Mouse (Mus musculus) forebrain, embryonic 16.5 days (tissue): ENCODE data around the gene Fcna. TPM values are rescaled to one million over a fixed set of nuclear protein-coding genes. Genes with fewer than 3 reads are reported as not detected.

ENCODE experiments used
- ATAC-seq: fragments of 200-750 bp; cut with Nextera tagmentation; 2 replicates; pipeline ENCODE4 v1.8.0; 2017; ENCODE audit warnings: mild to moderate bottlenecking, moderate library complexity
- H3K27ac ChIP-seq: fragments of 300-500 bp; sonication (generic); 2 replicates; pipeline ENCODE4 v1.5.1; 2014; ENCODE audit warnings: low read length, control low read depth
- H3K27me3 ChIP-seq: fragments of 300-500 bp; sonication (generic); replicated peaks from 2 replicates; pipeline ENCODE4 v1.6.1; 2014; ENCODE audit warnings: low read length; ENCODE audit not compliant: control insufficient read depth, insufficient read depth
- H3K36me3 ChIP-seq: fragments of 300-500 bp; sonication (generic); 2 replicates; pipeline ENCODE4 v1.6.1; 2014; ENCODE audit not compliant: control insufficient read depth, insufficient read depth
- H3K4me1 ChIP-seq: fragments of 300-500 bp; sonication (generic); replicated peaks from 2 replicates; pipeline ENCODE4 v1.6.1; 2014; ENCODE audit warnings: low read length; ENCODE audit not compliant: control insufficient read depth, insufficient read depth
- H3K4me2 ChIP-seq: fragments of 300-500 bp; sonication (generic); 2 replicates; pipeline ENCODE4 v1.6.1; 2014; ENCODE audit warnings: mild to moderate bottlenecking, low read length, control low read depth
- H3K4me3 ChIP-seq: fragments of 300-500 bp; sonication (generic); replicated peaks from 2 replicates; pipeline ENCODE4 v1.5.1; 2014; ENCODE audit warnings: mild to moderate bottlenecking, low read length, control low read depth
- H3K9ac ChIP-seq: fragments of 300-500 bp; sonication (generic); replicated peaks from 2 replicates; pipeline ENCODE4 v1.6.1; 2014; ENCODE audit warnings: low read depth, low read length, control low read depth
- H3K9me3 ChIP-seq: fragments of 300-500 bp; sonication (generic); 2 replicates; pipeline ENCODE4 v1.6.1; 2016; ENCODE audit warnings: low read length; ENCODE audit not compliant: control insufficient read depth
- WGBS: fragments of 180-500 bp; shearing (Covaris S2); extraction: QIAGEN DNeasy Blood & Tissue Kit; methylation state at CpG from one replicate; pipeline ENCODE4 v1.1.7; 2014; 5-methylcytosine and 5-hydroxymethylcytosine counted together
- polyA plus RNA-seq: library from polyadenylated mRNA; unstranded; fragments of >200 nt; fragmentation: Nextera tagmentation; extraction: Ambion mirVana; gene quantifications from 2 replicates; pipeline ENCODE4 v1.2.1, GENCODE M21; 2015

The Fcna gene
- polyA plus RNA-seq, 1 experiment from 2014 or later: 2.3 TPM

- H3K36me3 ChIP-seq: peaks cover 44% of the 10 kb centered on the region
- no peak overlapping the region for H3K4me3 ChIP-seq
- H3K4me2 ChIP-seq: no peak overlapping the region
- WGBS: 86% methylated on average over 2 of the region's 2 CpGs
- H3K27ac ChIP-seq: no peak overlapping the region
- no peaks in the 10 kb centered on the region for H3K4me1 ChIP-seq
- no peak for ATAC-seq
- H3K27me3 ChIP-seq: no peaks in the 10 kb centered on the region
- H3K9ac ChIP-seq: no peak overlapping the region
- H3K9me3 ChIP-seq: no peaks in the 10 kb centered on the region
Measured at GRCm38 (mm10) chr2:25591863-25592262, 36.0 kb downstream of the Fcna start.

- Histone ChIP-seq H3K4me1 (no peaks in the 10 kb centered on the region), H3K4me3 (no peak overlapping the region), H3K27ac (no peak overlapping the region), H3K4me2 (no peak overlapping the region), H3K27me3 (no peaks in the 10 kb centered on the region), H3K9me3 (no peaks in the 10 kb centered on the region), H3K36me3 (peaks cover 32% of the 10 kb centered on the region), H3K9ac (no peak overlapping the region)
- ATAC-seq: no peak
- WGBS: 93% methylated on average over 8 of the region's 8 CpGs
Measured at GRCm38 (mm10) chr2:25588227-25588907, 39.5 kb downstream of the Fcna start.

- no peak overlapping the region for H3K4me2 ChIP-seq
- H3K27me3 ChIP-seq: no peaks in the 10 kb centered on the region
- H3K4me3 ChIP-seq: no peak overlapping the region
- no peak overlapping the region for H3K9ac ChIP-seq
- no peak for ATAC-seq
- H3K36me3 ChIP-seq: peaks cover 25% of the 10 kb centered on the region
- H3K27ac ChIP-seq: no peak overlapping the region
- peaks cover 3% of the 10 kb centered on the region; the same call in 1 of the 2 replicates for H3K4me1 ChIP-seq
- H3K9me3 ChIP-seq: no peaks in the 10 kb centered on the region
- WGBS: 92% methylated on average over 8 of the region's 8 CpGs
Measured at GRCm38 (mm10) chr2:25587290-25587689, 40.5 kb downstream of the Fcna start.

- Histone ChIP-seq H3K36me3 (peaks cover 15% of the 10 kb centered on the region; the same call in 1 of the 2 replicates), H3K27ac (no peak overlapping the region), H3K27me3 (peaks cover 6% of the 10 kb centered on the region), H3K9ac (no peak overlapping the region), H3K4me1 (peaks cover 18% of the 10 kb centered on the region), H3K4me3 (no peak overlapping the region), H3K4me2 (no peak overlapping the region), H3K9me3 (no peaks in the 10 kb centered on the region)
- no peak for ATAC-seq
- WGBS: 77% methylated on average over 3 of the region's 3 CpGs
Measured at GRCm38 (mm10) chr2:25585601-25586000, 42.2 kb downstream of the Fcna start.

GRCm38 (mm10) chr2:25584856-25585255, 43.0 kb downstream of the Fcna start:
- Histone ChIP-seq H3K36me3 (peaks cover 7% of the 10 kb centered on the region; the same call in 1 of the 2 replicates), H3K4me2 (no peak overlapping the region), H3K27me3 (peaks cover 13% of the 10 kb centered on the region), H3K4me3 (no peak overlapping the region), H3K9me3 (no peaks in the 10 kb centered on the region), H3K4me1 (peaks cover 23% of the 10 kb centered on the region), H3K27ac (no peak overlapping the region), H3K9ac (no peak overlapping the region)
- 72% methylated on average over 4 of the region's 4 CpGs for WGBS
- no peak for ATAC-seq

- 97% methylated on average over 3 of the region's 3 CpGs for WGBS
- Histone ChIP-seq H3K9me3 (no peaks in the 10 kb centered on the region), H3K27ac (no peak overlapping the region), H3K4me2 (no peak overlapping the region), H3K9ac (no peak overlapping the region), H3K36me3 (peaks cover 7% of the 10 kb centered on the region; the same call in 1 of the 2 replicates), H3K4me3 (no peak overlapping the region), H3K27me3 (peaks cover 20% of the 10 kb centered on the region), H3K4me1 (peaks cover 30% of the 10 kb centered on the region)
- no peak for ATAC-seq
Measured at GRCm38 (mm10) chr2:25584152-25584551, 43.7 kb downstream of the Fcna start.

GRCm38 (mm10) chr2:25583571-25583970, 44.3 kb downstream of the Fcna start:
- Histone ChIP-seq H3K27ac (no peak overlapping the region), H3K9me3 (no peaks in the 10 kb centered on the region), H3K27me3 (peaks cover 26% of the 10 kb centered on the region), H3K4me3 (no peak overlapping the region), H3K4me2 (no peak overlapping the region), H3K36me3 (peaks cover 7% of the 10 kb centered on the region; the same call in 1 of the 2 replicates), H3K9ac (no peak overlapping the region), H3K4me1 (peaks cover 31% of the 10 kb centered on the region)
- no peak for ATAC-seq
- WGBS: 71% methylated on average over 4 of the region's 4 CpGs

GRCm38 (mm10) chr2:25583120-25583481, 44.7 kb downstream of the Fcna start:
- no peak overlapping the region for H3K27ac ChIP-seq
- no peak overlapping the region for H3K4me3 ChIP-seq
- H3K36me3 ChIP-seq: peaks cover 7% of the 10 kb centered on the region; the same call in 1 of the 2 replicates
- WGBS: 81% methylated on average over 6 of the region's 6 CpGs
- no peak overlapping the region for H3K4me2 ChIP-seq
- ATAC-seq: no peak
- H3K4me1 ChIP-seq: peaks cover 36% of the 10 kb centered on the region
- no peak overlapping the region for H3K9ac ChIP-seq
- H3K27me3 ChIP-seq: peaks cover 31% of the 10 kb centered on the region
- H3K9me3 ChIP-seq: no peaks in the 10 kb centered on the region

GRCm38 (mm10) chr2:25582466-25583119, 45.2 kb downstream of the Fcna start:
- H3K4me1 ChIP-seq: peaks cover 41% of the 10 kb centered on the region
- ATAC-seq: peak; percentile 32; the same call in 1 of the 2 replicates
- WGBS: 47% methylated on average over 12 of the region's 12 CpGs

More at GRCm38 (mm10) chr2:25582466-25583119, 45.2 kb downstream of the Fcna start:
- Histone ChIP-seq H3K27me3 (peaks cover 36% of the 10 kb centered on the region), H3K9me3 (no peaks in the 10 kb centered on the region), H3K4me3 (no peak overlapping the region), H3K4me2 (no peak overlapping the region), H3K27ac (no peak overlapping the region), H3K9ac (no peak overlapping the region), H3K36me3 (peaks cover 7% of the 10 kb centered on the region; the same call in 1 of the 2 replicates)
